Mouse (Mus musculus): Measurements from ENCODE around the gene Slc22a28. TPM values are rescaled to one million over a fixed set of nuclear protein-coding genes. Genes with fewer than 3 reads are reported as not detected.

The Slc22a28 gene
- polyA plus RNA-seq, 1 experiment from 2014 or later: not detected

Other genes starting within 250 kb of the Slc22a28 start
- not detected in 2 replicates for gene Slc22a27, start 166.0 kb downstream of the Slc22a28 start, polyA plus RNA-seq (2014; fragmentation: Nextera tagmentation; extraction: Ambion mirVana)
- gene Slc22a29, start 86.9 kb upstream of the Slc22a28 start, polyA plus RNA-seq (2014; fragmentation: Nextera tagmentation; extraction: Ambion mirVana): not detected in 2 replicates